Mouse (Mus musculus) gastrocnemius, adult 2 months (tissue): ENCODE results near the gene Adcy2. TPM values are rescaled to one million over a fixed set of nuclear protein-coding genes. Genes with fewer than 3 reads are reported as not detected.

Experiments
- DNase-seq: peaks from one replicate; pipeline ENCODE4 v3.0.0; 2022
- H3K27ac ChIP-seq: fragments of 200-600 bp; 2 replicates; pipeline ENCODE4 v1.8.1; 2022; ENCODE audit warnings: mild to moderate bottlenecking
- H3K4me3 ChIP-seq: fragments of 200-600 bp; 2 replicates; pipeline ENCODE4 v1.8.1; 2022; ENCODE audit warnings: mild to moderate bottlenecking, moderate library complexity
- CTCF ChIP-seq: fragments of 200-600 bp; IDR thresholded peaks from 2 replicates; pipeline ENCODE4 v1.8.1; 2022; ENCODE audit warnings: antibody characterized with exemption, mild to moderate bottlenecking, moderate library complexity
- intact Hi-C: fragments of 180-260 bp; cut with DNase I; formaldehyde crosslinking; loops from one replicate; pipeline ENCODE4 v1.15.1; 2025
- total RNA-seq, 2 experiments: library from RNA; stranded (reverse); gene quantifications; 2 replicates each; pipeline ENCODE4 v1.2.3; 2021

Adcy2 gene
- total RNA-seq, 2 experiments from 2014 or later, result 37.7 to 44.8 TPM

DNA sequence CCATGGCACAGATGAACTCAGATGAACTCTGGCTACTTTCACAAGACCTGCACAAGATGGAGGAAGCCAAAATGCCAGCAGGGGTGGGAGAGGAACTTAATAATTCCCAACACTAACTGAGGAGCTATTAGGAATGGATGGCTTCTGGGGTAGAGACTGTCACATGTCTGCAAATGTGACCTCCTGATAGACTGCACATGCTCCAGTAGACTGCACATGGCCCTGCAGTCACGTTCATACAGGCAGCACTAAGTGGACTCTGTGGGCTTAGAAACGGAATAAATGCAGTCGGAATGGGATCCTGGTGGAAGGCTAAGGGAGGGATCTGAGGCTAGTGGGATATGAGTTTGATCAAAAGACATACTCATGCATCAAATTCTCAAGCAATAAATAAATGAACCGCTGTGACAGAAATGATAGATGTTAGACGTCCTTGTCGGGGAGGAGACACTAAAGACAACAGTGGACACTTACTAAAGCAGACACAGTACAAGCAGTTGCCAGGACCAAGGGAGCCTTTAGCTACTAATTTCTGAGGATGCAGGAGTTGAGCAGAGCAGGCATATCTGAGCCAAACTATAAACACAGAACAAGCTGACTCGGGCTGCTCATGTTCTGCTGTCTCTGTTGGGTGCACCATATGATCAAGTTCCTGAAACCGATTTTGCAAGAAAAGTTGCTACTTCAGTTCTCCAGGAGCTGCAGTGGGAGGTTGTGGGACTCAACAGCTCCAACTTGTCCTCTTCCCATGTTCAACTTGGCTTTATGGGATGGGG lies 211.9 kb downstream of the Adcy2 start:
- TF ChIP-seq CTCF, result no peak
- H3K27ac ChIP-seq, result peak overlapping the region; percentile 67
- H3K4me3 ChIP-seq, result peak overlapping the region; percentile 55
- no peak for DNase-seq
- intact Hi-C loops, result no loop called here

DNA sequence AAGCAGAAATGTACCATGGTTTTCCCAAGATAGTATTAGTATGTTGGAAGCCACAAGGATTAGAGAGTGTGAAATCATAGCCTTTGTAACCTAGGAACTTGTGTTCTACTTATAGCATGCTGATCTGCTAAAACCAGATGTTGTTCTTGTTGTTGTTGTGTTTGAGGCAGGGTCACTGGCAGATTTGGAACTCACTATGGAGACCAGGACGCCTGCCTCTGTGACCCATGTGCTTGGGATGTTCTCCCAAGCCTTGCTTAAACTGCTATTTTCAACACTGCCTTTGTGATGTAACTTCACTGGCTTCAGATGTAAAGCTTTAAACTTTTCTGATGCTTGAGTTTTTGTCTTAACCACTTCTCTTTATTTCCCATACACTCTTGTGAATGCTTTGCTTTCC lies 216.2 kb downstream of the Adcy2 start:
- H3K27ac ChIP-seq, result no peak overlapping the region
- intact Hi-C loops, result no loop called here
- no peak overlapping the region for H3K4me3 ChIP-seq
- DNase-seq, result no peak
- no peak for TF ChIP-seq CTCF

DNA sequence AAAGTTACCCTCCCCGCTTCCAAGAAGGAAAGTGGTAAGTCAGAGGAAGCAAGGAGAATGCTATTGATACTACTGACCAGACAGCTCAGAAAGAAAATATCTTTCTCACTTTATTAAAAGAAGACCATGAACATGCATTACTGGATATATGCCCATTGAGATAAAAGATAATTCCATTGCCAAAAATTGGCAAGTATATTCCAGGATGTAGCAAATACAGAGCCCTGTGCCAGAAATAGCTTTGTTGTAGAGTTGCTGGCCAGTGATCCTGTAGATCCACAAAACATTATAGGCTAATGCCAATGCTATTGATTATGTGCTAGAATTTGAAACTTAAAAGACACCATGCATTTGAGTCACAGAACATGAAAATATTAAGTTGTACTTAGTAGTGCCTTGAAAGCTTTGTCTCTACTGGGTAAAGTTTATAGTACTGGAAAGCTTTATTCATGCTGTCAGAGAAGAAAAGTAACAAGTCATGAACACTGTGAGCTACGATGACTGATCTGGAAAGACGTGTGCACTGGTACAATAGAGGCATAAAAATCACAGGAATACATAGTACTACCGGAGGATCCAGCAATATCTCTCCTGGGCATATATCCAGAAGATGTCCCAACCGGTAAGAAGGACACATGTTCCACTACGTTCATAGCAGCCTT lies 221.2 kb downstream of the Adcy2 start:
- TF ChIP-seq CTCF, result no peak
- intact Hi-C loops, result no loop called here
- Histone ChIP-seq H3K4me3 (no peak overlapping the region), H3K27ac (no peak overlapping the region)
- no peak for DNase-seq

DNA sequence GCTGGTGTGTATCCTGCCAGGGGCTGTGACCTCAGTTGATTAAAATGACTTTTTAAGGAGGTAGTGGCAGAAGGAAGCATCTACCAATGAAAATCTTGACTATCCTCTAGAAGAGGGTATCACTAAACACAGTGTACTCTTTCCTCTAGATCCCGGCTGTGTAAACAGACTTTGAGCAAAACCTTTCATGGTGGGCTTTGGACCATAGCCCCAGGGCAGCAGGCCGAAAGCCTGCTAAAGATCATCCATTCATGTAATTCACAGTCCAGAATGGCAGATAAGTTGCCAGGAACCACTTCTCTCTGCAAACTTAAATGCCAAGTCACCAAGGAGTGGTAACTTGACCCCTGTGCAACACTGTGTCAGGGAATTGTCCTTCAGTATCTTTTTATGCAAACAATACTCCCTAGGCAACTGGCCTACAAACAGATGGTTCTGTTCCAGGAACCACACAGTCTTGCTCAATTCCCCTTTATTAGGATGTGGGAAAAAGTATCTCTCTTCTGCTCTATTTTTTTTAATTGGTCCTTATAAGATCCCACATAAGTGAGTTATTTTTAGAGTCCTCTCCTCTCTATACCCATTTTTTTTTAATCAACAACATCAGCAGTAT lies 225.6 kb downstream of the Adcy2 start:
- DNase-seq, result no peak
- Histone ChIP-seq H3K27ac (peak overlapping the region; percentile 12; the same call in 1 of the 2 replicates), H3K4me3 (no peak overlapping the region)
- no peak for TF ChIP-seq CTCF
- intact Hi-C loops, result no loop called here

DNA sequence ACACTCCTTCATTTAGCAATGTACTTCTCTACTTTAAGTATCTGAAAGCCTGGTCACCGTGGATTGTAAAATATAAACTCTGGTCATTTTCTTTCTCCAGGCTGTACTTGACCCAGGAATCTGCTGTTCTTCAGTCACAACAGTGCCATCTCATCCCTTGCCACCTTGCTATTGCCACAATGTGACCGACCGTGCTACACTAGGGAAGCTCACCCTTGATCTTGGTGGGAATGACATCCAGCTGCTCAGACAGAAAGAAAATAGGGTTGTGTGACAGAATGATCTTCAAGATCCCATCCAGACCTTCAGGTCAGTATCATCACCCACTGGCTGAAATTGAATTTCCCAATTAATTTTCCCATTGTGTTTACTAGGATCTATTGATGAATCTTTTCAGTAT lies 230.8 kb downstream of the Adcy2 start:
- H3K27ac ChIP-seq, result no peak overlapping the region
- intact Hi-C loops, result no loop called here
- DNase-seq, result no peak
- TF ChIP-seq CTCF, result no peak
- H3K4me3 ChIP-seq, result no peak overlapping the region

DNA sequence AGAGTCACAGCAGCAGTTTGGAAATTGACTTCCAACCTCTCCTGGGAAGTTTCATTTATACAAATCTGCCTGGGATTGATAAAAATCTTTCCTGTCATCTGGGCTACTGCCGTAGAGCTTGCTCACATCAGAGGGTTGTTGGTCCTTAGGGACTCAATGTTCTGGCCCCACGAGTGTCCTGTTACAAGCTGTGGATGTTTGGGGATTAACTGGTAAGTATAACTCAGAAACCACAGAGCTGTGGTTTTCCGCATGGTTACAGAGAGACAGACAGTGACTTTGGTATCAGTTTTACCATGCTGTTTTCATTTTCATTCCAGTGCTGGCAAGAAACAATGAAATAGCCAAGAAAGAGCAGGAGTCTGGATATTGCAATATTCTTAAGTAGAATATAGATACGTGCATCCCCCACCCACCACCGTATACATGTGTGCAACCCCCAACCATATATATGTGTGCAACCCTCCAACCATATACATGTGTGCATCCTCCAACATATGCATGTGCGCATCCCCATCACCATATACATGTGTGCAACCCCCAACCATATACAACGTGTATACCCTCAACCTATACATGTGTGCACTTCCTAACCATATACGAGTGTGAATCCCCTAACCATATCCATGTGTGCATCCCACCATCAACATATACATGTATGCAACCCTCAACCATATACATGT lies 233.3 kb downstream of the Adcy2 start:
- DNase-seq, result no peak
- TF ChIP-seq CTCF, result no peak
- intact Hi-C loops, result no loop called here
- no peak overlapping the region for H3K27ac ChIP-seq
- H3K4me3 ChIP-seq, result no peak overlapping the region

DNA sequence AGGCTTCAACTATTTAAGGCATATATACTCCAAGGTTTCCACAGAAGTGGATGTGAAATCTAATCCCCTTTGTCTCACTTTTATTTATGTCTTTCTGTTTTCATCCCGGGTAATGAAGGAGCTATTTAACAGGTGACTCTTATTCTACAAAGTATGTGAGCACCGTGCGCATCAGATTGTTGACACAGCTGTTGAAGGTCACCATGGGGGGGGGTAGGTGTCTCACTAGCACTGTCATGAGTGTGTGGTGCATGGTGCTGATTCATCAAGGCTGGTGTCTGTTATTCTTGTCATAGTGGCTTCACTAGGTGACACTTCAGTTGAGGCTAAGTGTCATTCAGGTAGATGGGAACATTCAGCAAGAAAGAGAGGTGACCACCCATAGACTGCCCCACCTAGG lies 234.7 kb downstream of the Adcy2 start:
- DNase-seq, result no peak
- H3K27ac ChIP-seq, result no peak overlapping the region
- intact Hi-C loops, result no loop called here
- H3K4me3 ChIP-seq, result no peak overlapping the region
- no peak for TF ChIP-seq CTCF

DNA sequence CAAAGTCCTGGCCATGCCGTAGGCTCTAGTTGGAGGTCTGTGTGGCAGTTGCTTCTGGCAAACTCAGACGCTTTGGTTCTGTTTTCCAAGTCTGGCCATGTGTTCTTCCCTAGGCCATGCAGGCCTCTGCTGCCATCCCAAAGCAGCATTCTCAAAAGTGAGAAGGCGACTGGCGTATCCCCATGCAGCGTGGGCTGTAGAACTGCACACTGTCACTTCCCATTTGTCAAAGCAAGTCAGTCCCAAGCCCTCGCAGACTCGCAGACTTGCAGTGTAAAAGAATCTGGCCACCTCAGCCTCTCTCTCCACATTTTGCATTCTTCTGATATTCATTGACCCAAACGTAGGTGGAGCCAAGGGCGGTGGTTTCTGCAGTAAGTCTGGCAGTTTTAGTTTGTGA lies 249.5 kb downstream of the Adcy2 start:
- intact Hi-C loops, result no loop called here
- peak overlapping the region; percentile 66 for H3K27ac ChIP-seq
- no peak overlapping the region for H3K4me3 ChIP-seq
- TF ChIP-seq CTCF, result no peak
- DNase-seq, result peak; percentile 29

DNA sequence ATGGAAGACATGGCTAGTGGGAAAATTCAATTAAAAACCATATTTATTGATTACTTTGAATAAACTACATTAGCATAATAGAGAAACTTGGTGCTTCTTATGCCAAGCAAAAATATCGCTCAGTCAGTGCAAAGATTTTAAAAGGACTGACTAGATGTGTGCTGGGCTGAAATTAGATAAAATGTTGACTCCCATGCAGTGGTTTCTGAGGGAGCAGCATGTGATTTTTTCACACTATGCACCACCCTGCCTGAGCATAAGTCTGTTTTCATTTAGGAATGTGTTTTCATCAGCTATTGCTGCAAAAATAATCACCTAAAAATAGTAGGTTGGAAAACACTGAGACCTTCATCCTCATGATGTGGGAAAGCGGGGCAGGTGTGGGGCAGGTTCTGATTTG lies 250.0 kb downstream of the Adcy2 start:
- no peak for DNase-seq
- Histone ChIP-seq H3K27ac (peak overlapping the region; percentile 66), H3K4me3 (no peak overlapping the region)
- no peak for TF ChIP-seq CTCF
- intact Hi-C loops, result no loop called here

DNA sequence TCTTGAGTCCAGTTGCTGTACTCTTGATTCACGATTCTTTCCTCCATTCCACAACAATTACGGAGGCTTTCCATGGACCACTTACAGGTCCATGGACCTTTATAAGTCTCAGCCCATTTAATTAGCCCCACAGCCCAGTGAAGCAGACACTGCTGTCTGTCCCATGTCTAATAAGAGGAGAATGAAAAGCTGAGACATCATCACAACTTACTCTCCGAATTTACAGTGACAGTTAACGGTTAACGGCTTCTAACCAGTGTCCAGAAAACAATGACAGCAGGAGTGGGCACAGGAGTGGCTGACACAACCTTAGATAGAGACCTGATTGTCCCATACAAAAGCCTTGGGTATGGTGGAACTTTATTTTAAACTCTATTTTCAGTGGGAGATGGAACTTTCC lies 253.9 kb downstream of the Adcy2 start:
- no peak for TF ChIP-seq CTCF
- Histone ChIP-seq H3K4me3 (no peak overlapping the region), H3K27ac (no peak overlapping the region)
- no peak for DNase-seq
- intact Hi-C loops, result no loop called here

DNA sequence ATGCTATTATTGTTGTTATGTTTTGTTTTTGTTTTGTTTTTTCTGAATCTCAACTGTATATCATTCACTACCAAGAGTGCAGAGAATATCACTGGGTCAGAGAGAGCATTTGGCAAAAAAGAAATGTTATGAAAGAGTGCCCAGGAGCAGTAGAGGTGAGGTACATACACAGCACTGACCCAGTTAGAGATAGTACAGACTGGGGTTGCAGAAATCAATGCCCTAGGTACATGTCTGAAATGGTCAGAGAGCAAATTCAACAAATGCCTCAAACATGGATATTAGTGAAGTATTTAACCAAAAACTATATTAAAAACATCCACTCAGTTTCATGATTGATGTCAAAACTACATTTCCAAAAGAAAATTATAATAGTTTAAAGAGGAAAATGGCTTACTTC lies 286.7 kb downstream of the Adcy2 start:
- TF ChIP-seq CTCF, result no peak
- no peak for DNase-seq
- intact Hi-C loops, result no loop called here
- Histone ChIP-seq H3K27ac (no peak overlapping the region), H3K4me3 (no peak overlapping the region)

DNA sequence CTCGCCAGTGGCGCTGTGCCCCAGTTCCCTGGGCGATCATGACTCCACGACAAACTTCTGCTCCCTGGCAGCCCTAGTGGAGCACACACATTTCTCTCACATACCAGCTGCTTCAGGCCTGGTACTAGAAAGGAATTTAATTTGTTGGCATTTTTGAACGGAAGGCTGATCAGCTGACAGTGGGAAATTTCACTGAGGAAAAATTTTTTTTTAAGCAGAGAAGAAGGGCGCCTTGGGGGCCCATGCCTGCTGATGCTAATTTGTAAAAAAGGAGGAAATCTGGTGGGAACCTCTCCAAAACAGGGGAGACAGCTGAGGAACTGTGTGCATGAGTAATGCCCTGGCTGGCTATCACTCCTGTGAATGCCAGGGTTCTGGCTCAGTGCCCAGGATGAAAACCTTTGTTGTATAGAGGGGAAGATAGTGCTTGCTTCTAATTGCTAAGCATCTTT lies 292.0 kb downstream of the Adcy2 start:
- intact Hi-C loops, result no loop called here
- TF ChIP-seq CTCF, result no peak
- Histone ChIP-seq H3K4me3 (no peak overlapping the region), H3K27ac (no peak overlapping the region)
- peak; percentile 23 for DNase-seq

DNA sequence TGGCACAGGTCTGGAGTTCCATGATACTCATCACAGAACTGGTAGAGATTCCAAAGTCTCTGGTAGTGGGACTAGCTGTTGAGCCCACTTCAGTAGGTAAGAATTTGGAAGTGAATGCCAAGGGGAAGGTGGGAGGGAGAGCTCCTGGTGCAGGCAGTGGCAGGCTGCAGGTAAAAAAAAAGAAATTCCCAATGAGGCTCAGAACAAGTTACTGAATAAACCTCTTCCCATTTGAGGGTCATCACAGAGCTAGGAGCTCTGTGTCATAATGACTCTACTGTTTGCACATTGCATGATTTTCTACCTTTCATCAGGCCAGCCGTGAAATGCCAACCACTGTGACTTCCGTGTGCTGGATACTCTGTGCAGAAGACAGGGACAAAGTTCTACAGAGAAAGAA lies 314.4 kb downstream of the Adcy2 start:
- intact Hi-C loops, result no loop called here
- TF ChIP-seq CTCF, result no peak
- H3K4me3 ChIP-seq, result no peak overlapping the region

More for the DNA sequence above, 314.4 kb downstream of the Adcy2 start:
- H3K27ac ChIP-seq, result no peak overlapping the region
- DNase-seq, result no peak
